Mouse (Mus musculus) forebrain, embryonic 11.5 days (tissue): ENCODE results near the gene Rrp36. TPM values are rescaled to one million over a fixed set of nuclear protein-coding genes. Genes with fewer than 3 reads are reported as not detected.
A peak's percentile ranks its signal among the peaks of the same experiment; 100 is the strongest.

Source experiments
- ATAC-seq: fragments of 200-750 bp; cut with Nextera tagmentation; replicated peaks from 2 replicates; pipeline ENCODE4 v1.8.0; 2017; ENCODE audit warnings: moderate TSS enrichment; ENCODE audit not compliant: low FRiP score
- DNase-seq: peaks from one replicate; pipeline ENCODE4 v3.0.0-alpha.2; 2017; ENCODE audit warnings: low spot score
- H3K27ac ChIP-seq: fragments of 300-500 bp; sonication (generic); 2 replicates; pipeline ENCODE4 v1.5.1; 2014; ENCODE audit warnings: low read depth, low read length
- H3K27me3 ChIP-seq: fragments of 300-500 bp; sonication (generic); 2 replicates; pipeline ENCODE4 v1.6.1; 2014; ENCODE audit warnings: mild to moderate bottlenecking, low read length, mixed read lengths; ENCODE audit not compliant: control insufficient read depth, insufficient read depth
- H3K36me3 ChIP-seq: fragments of 300-500 bp; sonication (generic); 2 replicates; pipeline ENCODE4 v1.6.1; 2014; ENCODE audit warnings: mild to moderate bottlenecking, low read length, moderate library complexity, mixed read lengths; ENCODE audit not compliant: control insufficient read depth, insufficient read depth
- H3K4me1 ChIP-seq: fragments of 300-500 bp; sonication (generic); replicated peaks from 2 replicates; pipeline ENCODE4 v1.6.1; 2014; ENCODE audit warnings: low read length, mixed read lengths; ENCODE audit not compliant: control insufficient read depth, insufficient read depth
- H3K4me2 ChIP-seq: fragments of 300-500 bp; sonication (generic); 2 replicates; pipeline ENCODE4 v1.6.1; 2014; ENCODE audit warnings: low read depth, mild to moderate bottlenecking, low read length, moderate library complexity, mixed read lengths; ENCODE audit not compliant: severe bottlenecking
- H3K4me3 ChIP-seq: fragments of 300-500 bp; sonication (generic); 2 replicates; pipeline ENCODE4 v1.5.1; 2014; ENCODE audit warnings: low read depth, low read length
- H3K9ac ChIP-seq: fragments of 300-500 bp; sonication (generic); 2 replicates; pipeline ENCODE4 v1.6.1; 2014; ENCODE audit warnings: low read length
- H3K9me3 ChIP-seq: fragments of 300-500 bp; sonication (generic); 2 replicates; pipeline ENCODE4 v1.6.1; 2016; ENCODE audit warnings: low read length, mixed read lengths; ENCODE audit not compliant: control insufficient read depth
- WGBS: fragments of 180-500 bp; shearing (Covaris S2); extraction: QIAGEN DNeasy Blood & Tissue Kit; methylation state at CpG from one replicate; pipeline ENCODE4 v1.1.7; 2014; 5-methylcytosine and 5-hydroxymethylcytosine counted together
- polyA plus RNA-seq: library from polyadenylated mRNA; unstranded; fragments of >200 nt; fragmentation: Nextera tagmentation; extraction: Ambion mirVana; gene quantifications from 2 replicates; pipeline ENCODE4 v1.2.1, GENCODE M21; 2014

The Rrp36 gene
- polyA plus RNA-seq, 1 experiment from 2014 or later, result 64.1 TPM

- peak; percentile 69 for DNase-seq
- Histone ChIP-seq H3K4me1 (peaks cover 39% of the 10 kb centered on the region), H3K4me3 (0 out of 2 replicates have a peak overlapping the region, but pooled peaks have one; percentile 2), H3K27ac (peak overlapping the region; percentile 87), H3K27me3 (no peaks in the 10 kb centered on the region), H3K9me3 (no peaks in the 10 kb centered on the region), H3K9ac (peak overlapping the region; percentile 58), H3K4me2 (peak overlapping the region; percentile 37), H3K36me3 (no peaks in the 10 kb centered on the region)
- peak; percentile 48; the same call in 1 of the 2 replicates for ATAC-seq
- WGBS, result under 1% methylated on average over 27 of the region's 27 CpGs
Measured at GRCm38 (mm10) chr17:46618769-46619682, 55.1 kb downstream of the Rrp36 start.

DNA sequence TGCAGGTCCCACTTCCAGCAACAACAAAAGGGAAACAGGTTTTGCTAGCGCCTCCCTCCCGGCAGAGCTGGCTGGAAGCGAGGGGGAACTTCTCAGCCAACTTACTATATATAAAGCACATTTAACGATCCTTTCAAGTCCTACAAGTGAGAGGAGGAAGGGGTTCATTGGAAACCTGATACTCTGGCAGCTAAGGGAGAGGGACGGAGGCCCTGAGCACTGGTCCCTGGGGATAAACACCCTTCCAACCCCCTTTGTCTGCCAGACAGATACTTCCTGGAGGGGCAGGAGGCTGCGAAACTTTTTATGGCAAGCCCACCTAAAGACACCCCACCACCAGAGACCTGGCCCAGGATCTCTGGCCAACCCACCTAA, 55.8 kb downstream of the Rrp36 start:
- no peaks in the 10 kb centered on the region for H3K36me3 ChIP-seq
- peak overlapping the region; percentile 58 for H3K9ac ChIP-seq
- H3K9me3 ChIP-seq, result no peaks in the 10 kb centered on the region
- DNase-seq (peak; percentile 64), ATAC-seq (peak; percentile 31)
- peak overlapping the region; percentile 87 for H3K27ac ChIP-seq
- H3K4me1 ChIP-seq, result peaks cover 45% of the 10 kb centered on the region
- WGBS, result under 1% methylated on average over 6 of the region's 6 CpGs
- H3K4me2 ChIP-seq, result peak overlapping the region; percentile 37
- no peaks in the 10 kb centered on the region for H3K27me3 ChIP-seq
- H3K4me3 ChIP-seq, result no peak overlapping the region

GRCm38 (mm10) chr17:46617799-46618198, 56.4 kb downstream of the Rrp36 start:
- Histone ChIP-seq H3K4me2 (peak overlapping the region; percentile 37), H3K4me3 (no peak overlapping the region), H3K27me3 (no peaks in the 10 kb centered on the region), H3K9ac (peak overlapping the region; percentile 58; the same call in 1 of the 2 replicates), H3K9me3 (no peaks in the 10 kb centered on the region), H3K4me1 (peaks cover 50% of the 10 kb centered on the region), H3K27ac (peak overlapping the region; percentile 87), H3K36me3 (no peaks in the 10 kb centered on the region)
- 61% methylated on average over 12 of the region's 12 CpGs for WGBS
- DNase-seq (no peak), ATAC-seq (no peak)

Other genes starting within 250 kb of the Rrp36 start
- gene Crip3, start 245.4 kb downstream of the Rrp36 start, polyA plus RNA-seq, result 0.28 and 0.52 TPM in 2 replicates
- gene Slc22a7, start 235.9 kb downstream of the Rrp36 start, polyA plus RNA-seq, result not detected in 2 replicates
- 3.5 TPM in 2 replicates for gene Ttbk1, start 186.7 kb downstream of the Rrp36 start, polyA plus RNA-seq
- gene Dnph1, start 177.6 kb downstream of the Rrp36 start, polyA plus RNA-seq, result 87.6 and 89.0 TPM in 2 replicates
- gene Cul9, start 128.0 kb downstream of the Rrp36 start, polyA plus RNA-seq, result 3.4 and 4.0 TPM in 2 replicates
- gene Srf, start 118.2 kb downstream of the Rrp36 start, polyA plus RNA-seq, result 5.0 and 5.2 TPM in 2 replicates
- gene Ptk7, start 44.8 kb downstream of the Rrp36 start, polyA plus RNA-seq, result 40.8 and 43.3 TPM in 2 replicates
- gene Klc4, start 28.3 kb downstream of the Rrp36 start, polyA plus RNA-seq, result 34.9 and 35.8 TPM in 2 replicates
- 111 and 117 TPM in 2 replicates for gene Mrpl2, start 28.1 kb downstream of the Rrp36 start, polyA plus RNA-seq
- gene Cul7, start 24.0 kb downstream of the Rrp36 start, polyA plus RNA-seq, result 34.4 and 34.9 TPM in 2 replicates
- 167 and 187 TPM in 2 replicates for gene Mea1, start 4.4 kb upstream of the Rrp36 start, polyA plus RNA-seq
- gene Klhdc3, start 6.6 kb upstream of the Rrp36 start, polyA plus RNA-seq, result 117 and 129 TPM in 2 replicates
- gene Ppp2r5d, start 30.8 kb upstream of the Rrp36 start, polyA plus RNA-seq, result 140 TPM in 2 replicates
- gene Pex6, start 37.1 kb upstream of the Rrp36 start, polyA plus RNA-seq, result 21.4 and 22.7 TPM in 2 replicates
- 0.36 and 0.80 TPM in 2 replicates for gene Gnmt, start 54.8 kb upstream of the Rrp36 start, polyA plus RNA-seq
- gene Cnpy3, start 77.9 kb upstream of the Rrp36 start, polyA plus RNA-seq, result 61.2 and 61.8 TPM in 2 replicates
- gene Ptcra, start 89.4 kb upstream of the Rrp36 start, polyA plus RNA-seq, result 0.35 and 0.44 TPM in 2 replicates
- gene 2310039H08Rik, start 98.3 kb upstream of the Rrp36 start, polyA plus RNA-seq, result 53.7 and 57.5 TPM in 2 replicates
- gene Rpl7l1, start 108.3 kb upstream of the Rrp36 start, polyA plus RNA-seq, result 178 and 189 TPM in 2 replicates
- gene Bicral, start 184.1 kb upstream of the Rrp36 start, polyA plus RNA-seq, result 6.8 and 7.2 TPM in 2 replicates
- gene Tbcc, start 216.3 kb upstream of the Rrp36 start, polyA plus RNA-seq, result 62.3 and 65.3 TPM in 2 replicates
- gene Prph2, start 236.1 kb upstream of the Rrp36 start, polyA plus RNA-seq, result not detected in 2 replicates